Mouse (Mus musculus) frontal cortex, adult (tissue): ENCODE measurements at regions not wholly inside any gene's neighbourhood (a gene's known extent, or its start where the extent isn't known, plus 50 kb on each side); places are given as distances from the start of the nearest gene placed in this dataset.

ENCODE experiments used
- ATAC-seq: cut with Nextera tagmentation; 2 replicates; pipeline ENCODE4 v1.9.2; 2017; ENCODE audit warnings: mild to moderate bottlenecking, moderate library complexity, mixed read lengths; ENCODE audit not compliant: low TSS enrichment

GRCm38 (mm10) chr15:25135471-25136262 is 277.9 kb downstream of the Basp1 start:
- no peak for ATAC-seq

- ATAC-seq: no peak
Observed at GRCm38 (mm10) chr15:25130096-25130495, 283.5 kb downstream of the Basp1 start.

- no peak for ATAC-seq
Observed at GRCm38 (mm10) chr15:25129572-25129971, 284.0 kb downstream of the Basp1 start.

DNA sequence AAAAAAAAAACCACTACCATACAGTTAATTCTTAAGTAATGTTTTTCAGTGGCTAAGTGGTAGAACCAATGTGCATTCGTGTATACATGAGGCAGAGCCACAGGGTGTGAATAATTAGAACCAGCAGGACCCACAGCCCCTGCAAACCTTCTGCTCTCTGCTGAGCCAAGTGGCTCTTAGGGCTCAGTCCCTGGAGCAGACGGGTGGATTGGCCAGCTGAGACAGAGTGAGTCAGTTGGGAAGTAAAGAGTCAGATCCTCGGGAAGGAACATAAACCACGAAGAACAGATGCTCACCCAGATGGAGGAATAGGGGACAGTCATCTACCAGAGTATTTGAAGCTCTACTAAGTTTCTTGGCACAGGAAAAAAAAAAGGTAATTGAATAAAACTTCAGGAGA is 293.1 kb downstream of the Basp1 start:
- ATAC-seq: peak; percentile 97

- no peak for ATAC-seq
Observed at GRCm38 (mm10) chr15:25117980-25118379, 295.6 kb downstream of the Basp1 start.

DNA sequence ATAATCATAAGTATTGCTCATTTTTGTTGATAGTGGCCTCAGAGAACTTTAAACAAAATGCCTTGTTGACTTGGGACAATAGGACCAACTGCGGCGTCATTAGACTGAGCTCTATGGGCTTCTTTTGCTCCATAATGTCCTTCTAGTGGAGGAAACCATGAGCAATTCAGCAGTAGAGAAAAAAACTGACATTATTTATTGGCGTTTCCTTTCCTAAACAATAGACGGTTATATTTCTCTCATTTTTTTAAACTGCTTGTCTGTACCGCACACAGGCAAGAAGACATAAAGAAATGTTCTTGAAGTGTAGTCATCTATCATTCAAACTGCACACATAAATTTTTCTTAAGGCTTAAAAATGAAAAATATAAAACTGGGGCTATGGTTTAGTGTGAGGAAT is 310.8 kb downstream of the Basp1 start:
- ATAC-seq: no peak

DNA sequence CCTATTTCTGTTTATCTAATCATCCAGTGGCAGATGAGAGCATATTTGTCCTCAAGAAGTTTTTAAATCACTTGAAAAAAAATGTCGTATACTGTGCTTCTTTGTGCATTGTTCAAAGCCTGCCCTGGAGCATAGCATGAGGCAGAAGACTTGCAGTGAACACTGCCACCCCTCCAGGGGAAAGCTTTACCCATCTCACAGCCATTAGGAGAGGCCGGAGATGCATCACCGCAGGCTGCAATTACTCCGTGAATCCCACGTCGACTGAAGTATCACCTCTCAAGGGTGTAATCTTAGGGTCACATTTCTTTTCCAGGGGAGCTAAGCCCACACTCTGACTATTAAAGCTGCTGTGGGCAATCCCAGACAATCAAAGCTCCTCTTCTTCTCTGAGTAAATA is 319.8 kb downstream of the Basp1 start:
- no peak for ATAC-seq

DNA sequence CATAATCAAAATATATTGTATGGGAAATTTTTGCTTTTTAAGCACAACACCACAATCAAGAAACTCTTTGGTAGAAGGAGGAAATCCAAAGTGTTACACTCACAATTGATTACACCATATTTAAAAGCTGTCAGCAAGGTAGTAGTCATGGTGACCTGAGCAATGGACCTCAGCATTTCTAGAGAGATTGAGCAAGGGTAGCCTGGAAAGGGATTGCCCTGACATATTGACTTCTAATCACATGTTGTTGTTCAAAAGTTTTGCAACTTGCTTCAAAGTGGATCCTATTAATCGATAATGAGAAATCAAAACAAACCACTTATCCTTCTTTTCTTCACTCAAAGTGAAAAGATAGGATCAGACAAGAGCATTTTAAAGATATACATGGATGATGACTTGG is 343.9 kb downstream of the Basp1 start:
- ATAC-seq: no peak

- ATAC-seq: no peak
Observed at GRCm38 (mm10) chr15:25059347-25059746, 354.2 kb downstream of the Basp1 start.

DNA sequence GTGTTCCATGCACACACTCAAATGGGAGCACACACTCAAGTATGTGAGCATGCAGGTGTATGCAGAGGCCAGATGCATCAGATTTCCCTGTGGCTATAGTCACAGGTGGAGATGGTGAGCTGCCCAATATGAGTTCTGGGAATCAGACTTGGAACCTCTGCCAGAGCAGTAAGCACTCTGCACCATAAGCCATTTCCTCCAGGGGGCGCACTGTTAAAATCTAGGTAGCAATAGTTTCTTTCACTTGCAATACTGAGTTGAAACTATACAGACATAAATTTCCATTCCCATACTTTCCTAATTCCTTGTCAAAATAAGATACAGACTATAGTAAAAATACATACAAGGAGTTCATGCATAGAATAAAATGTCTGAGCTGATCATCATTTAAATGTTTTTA is 365.7 kb downstream of the Basp1 start:
- peak; percentile 85 for ATAC-seq

DNA sequence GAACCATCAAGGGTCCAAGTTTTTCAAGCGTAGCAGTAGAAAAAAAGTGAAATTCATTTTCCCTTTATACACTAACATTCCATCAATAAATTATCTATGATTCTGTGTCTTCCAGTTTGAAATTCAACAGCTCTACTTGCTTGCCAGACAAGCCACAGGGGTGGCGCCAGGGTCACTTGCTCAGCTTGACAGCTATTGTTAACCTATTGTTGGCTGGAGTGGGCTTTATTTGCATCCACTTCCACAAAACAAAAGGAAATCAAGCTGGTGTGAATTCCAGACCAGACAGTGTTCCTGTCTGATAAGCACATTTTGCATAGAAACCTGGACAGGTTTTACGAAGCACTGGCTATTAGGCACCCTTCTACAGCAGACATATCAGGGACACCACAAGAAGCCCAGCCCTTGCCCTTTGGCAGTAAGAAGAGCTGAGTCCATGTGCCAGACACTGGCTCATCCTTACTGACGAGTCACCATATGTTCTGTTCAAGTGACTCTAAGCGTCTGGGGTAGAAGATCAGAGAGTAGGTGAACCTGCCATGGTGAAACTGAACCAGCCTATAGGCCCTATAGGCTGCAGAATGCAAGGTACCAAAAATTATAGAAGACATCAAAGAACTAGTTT is 366.9 kb downstream of the Basp1 start:
- ATAC-seq: no peak

DNA sequence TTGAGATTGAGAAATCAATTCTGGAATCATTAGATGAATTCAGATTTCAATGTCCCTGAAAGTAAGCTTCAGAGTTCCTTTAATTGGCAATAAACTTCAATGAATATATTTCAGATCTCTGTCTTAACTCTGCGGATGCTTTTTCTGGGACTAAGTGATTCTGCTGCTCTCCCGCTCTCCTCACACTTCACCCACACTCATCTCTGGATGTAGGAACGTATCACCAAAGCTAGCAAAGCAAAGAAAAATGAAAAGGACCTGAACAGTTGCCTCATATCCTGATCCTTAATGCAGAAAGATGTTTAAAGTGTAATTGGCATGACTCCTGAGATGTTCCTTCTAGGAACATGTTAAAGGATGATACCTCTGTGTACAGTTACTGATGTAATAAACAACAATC is 377.3 kb downstream of the Basp1 start:
- peak; percentile 99 for ATAC-seq

- no peak for ATAC-seq
Observed at GRCm38 (mm10) chr15:25027865-25028264, 385.7 kb downstream of the Basp1 start.

DNA sequence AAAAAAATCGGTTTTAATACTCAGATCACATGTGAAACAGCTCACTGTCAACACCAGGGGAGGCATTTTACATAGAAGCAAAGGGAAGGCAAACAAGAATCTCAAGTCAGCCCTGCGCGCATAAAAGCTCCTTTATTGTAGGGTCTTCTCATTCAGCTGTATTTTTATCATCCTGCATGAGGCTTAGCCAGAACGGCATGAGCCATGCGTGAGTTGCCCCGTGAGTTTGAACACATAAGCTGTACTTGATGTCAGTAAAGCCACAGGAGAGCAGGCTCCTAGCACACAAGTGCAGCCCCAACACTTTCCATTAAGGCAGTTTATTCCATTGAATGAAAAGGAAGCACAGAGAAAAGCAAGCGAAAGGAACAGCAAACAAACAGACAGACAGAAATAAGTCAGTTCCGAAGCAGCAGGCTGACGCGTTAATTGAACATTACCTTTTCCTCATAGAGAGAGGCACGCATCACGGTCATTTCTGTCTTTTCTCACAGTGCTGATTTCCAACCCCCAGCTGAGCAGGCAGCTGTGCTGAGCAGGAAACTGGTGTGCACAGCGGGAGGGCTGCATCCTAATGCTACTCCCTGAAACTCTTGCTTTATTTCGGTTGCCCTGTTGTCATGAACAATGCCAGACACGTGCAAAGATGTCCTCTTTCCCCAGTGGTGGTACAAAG is 386.6 kb downstream of the Basp1 start:
- peak; percentile 85 for ATAC-seq

GRCm38 (mm10) chr15:25026351-25026750 is 387.2 kb downstream of the Basp1 start:
- ATAC-seq: peak; percentile 40; the same call in 1 of the 2 replicates

DNA sequence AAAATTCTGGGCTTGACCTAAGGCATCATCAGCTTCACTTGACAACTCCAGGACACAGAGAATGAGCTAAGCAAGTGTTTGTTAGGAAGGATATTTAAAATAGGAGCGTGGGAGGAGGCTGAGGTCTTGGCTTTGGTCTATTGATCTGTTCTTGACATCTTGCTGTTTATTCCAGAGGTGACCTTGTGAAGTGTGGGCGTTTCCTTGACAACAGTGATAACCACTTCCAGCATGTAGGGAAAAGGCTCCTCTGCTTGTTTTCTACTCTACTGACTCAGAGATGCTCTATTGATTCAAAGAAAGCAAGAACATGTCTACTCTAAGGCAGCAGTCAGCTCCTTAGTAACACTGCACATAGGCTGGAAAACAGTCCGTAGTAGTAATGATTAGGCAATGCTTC is 392.6 kb downstream of the Basp1 start:
- no peak for ATAC-seq

- ATAC-seq: peak; percentile 99
Observed at GRCm38 (mm10) chr15:25019352-25019941, 394.1 kb downstream of the Basp1 start.

DNA sequence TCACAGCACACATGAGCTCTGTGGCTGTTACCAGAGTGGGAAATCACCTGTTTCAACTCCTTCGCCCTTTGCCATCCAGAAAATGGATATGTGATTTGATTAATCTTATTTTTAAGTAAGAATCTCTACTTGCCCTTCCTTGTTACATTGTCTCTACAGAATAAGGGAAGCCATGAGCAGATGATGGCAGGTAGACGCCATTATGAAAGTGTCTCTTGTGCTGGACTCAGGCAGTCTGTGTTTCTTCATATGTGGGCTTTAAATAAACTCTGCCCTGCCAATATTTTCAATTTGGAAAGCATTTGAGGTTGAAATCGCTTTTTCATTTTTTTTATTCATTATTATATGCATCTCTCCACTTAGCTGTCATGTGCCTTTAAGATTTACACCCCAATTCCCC is 394.6 kb downstream of the Basp1 start:
- no peak for ATAC-seq

GRCm38 (mm10) chr15:25007720-25008119 is 405.8 kb downstream of the Basp1 start:
- ATAC-seq: no peak

DNA sequence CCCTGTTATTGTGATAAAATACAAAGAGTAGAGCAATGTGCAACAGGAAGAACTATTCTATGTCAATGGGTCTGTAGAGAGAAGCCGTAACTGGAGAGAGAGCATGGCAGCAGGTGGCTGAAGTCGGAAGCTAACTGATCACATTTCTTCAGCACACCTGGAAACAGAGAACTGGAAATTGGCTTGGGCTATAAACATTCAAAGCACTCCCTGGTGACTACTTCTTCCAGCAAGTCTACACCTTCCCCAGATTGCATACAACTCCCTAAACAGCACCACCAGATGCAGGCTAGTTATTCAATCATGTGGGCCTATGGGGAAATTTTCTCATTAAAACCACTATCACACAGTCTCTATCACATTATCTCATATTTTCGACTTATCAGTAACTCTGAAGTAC is 413.4 kb downstream of the Basp1 start:
- no peak for ATAC-seq

DNA sequence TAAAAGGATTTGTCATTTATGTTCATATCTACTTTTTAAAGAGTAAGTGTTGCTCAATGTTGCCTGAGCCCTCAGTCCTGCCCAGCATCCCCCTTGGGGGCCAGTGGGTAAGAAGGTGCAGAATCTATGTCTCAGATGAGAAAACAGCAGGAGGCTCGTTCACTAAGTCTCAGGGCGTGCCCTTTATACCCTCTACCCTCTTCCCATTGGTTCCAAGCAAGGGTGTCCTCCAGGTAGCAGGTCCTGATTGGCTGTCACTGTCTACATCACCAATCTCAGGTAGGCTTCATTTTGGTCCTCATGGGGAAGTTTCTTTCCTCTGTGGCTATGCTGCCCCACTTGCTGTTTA is 420.3 kb downstream of the Basp1 start:
- no peak for ATAC-seq

DNA sequence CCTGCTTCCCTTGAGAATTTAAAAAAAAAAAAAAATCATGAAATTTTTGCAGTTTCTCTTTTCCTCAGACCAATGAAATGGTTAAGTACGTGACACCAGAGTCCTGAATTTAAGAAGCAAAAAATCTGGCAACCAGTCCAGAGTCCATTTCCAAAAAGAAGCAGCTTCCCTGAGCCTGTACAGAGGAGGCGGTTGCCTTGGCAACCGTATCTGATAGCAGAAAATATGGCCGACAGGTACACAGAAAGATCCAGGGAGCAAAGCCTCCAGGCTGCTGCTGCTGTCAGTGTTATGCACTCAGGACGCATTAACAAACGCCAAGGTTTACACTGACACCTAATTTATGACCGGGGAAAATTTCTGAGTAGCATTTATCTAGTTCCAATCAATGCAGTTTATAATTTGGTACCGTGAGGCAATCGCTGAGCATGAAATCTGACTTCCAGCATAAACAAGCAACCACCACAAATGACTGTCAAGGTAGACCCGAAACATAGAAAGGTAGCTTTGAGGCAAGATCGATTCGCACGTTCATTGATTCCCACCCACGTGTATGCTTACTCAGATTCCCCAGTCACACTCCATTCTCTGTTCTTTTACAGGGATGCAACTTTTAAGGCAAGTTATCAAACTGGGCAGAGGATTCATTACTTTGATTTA is 420.8 kb downstream of the Basp1 start:
- ATAC-seq: peak; percentile 73
